Mouse (Mus musculus) Muller cell, postnatal 12 days (primary cell): ENCODE results near the gene Rfx4.

Source experiments
- DNase-seq: peaks from one replicate; pipeline ENCODE4 v3.0.0-alpha.2; 2015; ENCODE audit errors: inconsistent ontology term

Gene Rfx4

DNA sequence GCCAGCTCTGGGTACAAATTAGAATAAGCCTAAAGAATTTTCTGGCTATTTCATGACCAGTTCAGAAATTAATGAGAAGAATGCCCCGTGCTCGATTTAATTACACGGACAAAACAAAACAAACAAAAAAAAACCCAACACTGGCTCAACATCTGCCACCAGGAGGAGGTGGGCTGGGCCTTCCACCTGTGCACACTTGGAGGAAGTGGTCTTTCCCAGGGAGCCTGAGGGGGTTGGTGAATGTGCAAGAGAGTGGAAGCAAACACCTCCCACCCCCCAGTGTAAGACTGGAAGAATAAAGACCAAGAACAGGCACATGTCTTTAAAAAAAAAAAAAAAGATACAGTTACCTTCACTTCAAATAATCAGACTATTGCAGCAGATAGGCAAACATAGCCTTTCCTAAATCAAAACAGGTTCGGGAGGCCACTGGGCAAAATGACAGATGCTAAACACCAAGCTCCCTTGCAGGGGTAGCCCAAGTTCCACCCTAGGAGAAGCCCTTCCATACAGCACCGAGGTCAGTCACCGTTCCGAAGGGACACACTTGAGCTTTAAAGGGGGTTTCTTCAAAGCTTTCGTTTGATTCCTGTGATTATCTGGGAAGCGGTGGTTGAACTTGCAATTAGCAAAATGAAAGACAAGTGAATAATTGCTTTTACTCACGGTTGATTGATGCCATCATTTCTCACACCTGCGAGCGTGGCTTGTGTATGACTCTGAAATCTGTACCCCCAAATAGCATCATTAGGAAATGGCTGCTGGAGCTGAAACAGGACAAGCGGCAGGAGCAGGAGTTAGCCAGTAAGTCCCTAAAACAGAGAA, 103.9 kb downstream of the Rfx4 start:
- peak; percentile 17 for DNase-seq

- DNase-seq, result no peak
Measured at GRCm38 (mm10) chr10:84863488-84863887, 107.6 kb downstream of the Rfx4 start.

- no peak for DNase-seq
Measured at GRCm38 (mm10) chr10:84867577-84867976, 111.7 kb downstream of the Rfx4 start.

GRCm38 (mm10) chr10:84871285-84871684, 115.4 kb downstream of the Rfx4 start:
- DNase-seq, result peak; percentile 93

DNA sequence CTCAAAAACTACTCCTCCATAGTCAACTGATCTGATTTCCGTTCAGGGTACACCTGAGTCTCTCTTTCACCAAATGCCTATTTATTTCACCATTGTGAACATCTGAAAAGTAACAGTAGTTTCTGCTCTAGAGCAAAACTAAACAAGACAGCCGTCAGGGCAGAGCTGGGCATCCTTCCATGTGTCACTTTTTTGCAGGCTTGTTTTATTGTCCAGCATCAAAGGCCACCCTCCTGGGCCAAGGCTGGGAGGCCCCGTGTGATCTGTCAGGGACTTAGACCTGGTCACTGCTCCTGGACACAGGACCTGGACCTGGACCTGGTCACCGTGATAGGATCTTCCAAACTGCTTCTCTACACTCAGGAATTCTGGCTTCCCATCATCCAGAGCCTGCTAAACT, 116.1 kb downstream of the Rfx4 start:
- DNase-seq, result no peak

- no peak for DNase-seq
Measured at GRCm38 (mm10) chr10:84879823-84880571, 124.1 kb downstream of the Rfx4 start.

- no peak for DNase-seq
Measured at GRCm38 (mm10) chr10:84882528-84882927, 126.7 kb downstream of the Rfx4 start.

GRCm38 (mm10) chr10:84885341-84885884, 129.6 kb downstream of the Rfx4 start:
- DNase-seq, result no peak

DNA sequence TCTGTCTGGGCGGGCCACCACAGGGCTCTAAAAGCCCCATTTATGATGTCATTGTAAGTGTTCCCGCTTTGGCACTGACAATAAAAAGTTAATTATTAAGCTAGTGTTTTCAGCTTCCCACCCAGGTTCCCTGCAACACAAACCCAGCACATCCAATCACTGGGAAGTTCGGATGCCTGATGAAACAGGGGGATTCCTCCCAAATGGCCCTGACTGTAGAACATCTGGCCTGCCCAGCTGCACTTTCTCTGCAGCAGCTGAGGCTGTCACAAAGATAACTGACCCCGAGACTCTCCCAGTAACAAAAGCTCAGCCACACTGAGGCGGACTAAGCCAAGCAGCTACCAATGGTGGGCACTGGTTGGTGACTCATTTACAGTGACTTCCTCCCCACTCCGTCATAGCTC, 130.4 kb downstream of the Rfx4 start:
- DNase-seq, result no peak

- no peak for DNase-seq
Measured at GRCm38 (mm10) chr10:84886785-84887184, 130.9 kb downstream of the Rfx4 start.

GRCm38 (mm10) chr10:84889096-84889846, 133.4 kb downstream of the Rfx4 start:
- no peak for DNase-seq

DNA sequence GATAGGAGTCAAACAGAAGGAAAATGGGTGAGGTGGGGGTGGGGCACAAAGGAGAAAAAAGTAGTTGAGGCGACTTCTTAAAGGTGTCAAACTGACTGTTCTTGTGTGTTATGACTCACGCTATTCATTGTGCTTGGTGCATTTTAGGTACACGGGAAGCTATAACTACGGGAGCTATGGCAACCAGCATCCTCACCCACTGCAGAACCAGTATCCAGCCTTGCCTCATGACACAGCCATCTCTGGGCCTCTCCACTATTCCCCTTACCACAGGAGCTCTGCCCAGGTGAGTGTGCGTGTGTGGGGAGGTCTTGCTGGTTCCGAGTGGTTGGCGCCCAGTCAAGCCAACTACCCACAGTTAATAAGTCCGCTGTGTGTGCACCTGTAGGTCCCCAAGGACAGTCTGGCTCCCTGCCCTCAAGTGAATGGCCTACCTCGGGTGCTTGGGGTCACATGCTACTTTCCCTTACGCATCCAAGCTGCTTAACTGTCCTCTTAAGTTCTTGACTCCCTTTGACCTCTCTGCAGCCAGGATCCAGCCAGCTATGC, 140.0 kb downstream of the Rfx4 start:
- no peak for DNase-seq

DNA sequence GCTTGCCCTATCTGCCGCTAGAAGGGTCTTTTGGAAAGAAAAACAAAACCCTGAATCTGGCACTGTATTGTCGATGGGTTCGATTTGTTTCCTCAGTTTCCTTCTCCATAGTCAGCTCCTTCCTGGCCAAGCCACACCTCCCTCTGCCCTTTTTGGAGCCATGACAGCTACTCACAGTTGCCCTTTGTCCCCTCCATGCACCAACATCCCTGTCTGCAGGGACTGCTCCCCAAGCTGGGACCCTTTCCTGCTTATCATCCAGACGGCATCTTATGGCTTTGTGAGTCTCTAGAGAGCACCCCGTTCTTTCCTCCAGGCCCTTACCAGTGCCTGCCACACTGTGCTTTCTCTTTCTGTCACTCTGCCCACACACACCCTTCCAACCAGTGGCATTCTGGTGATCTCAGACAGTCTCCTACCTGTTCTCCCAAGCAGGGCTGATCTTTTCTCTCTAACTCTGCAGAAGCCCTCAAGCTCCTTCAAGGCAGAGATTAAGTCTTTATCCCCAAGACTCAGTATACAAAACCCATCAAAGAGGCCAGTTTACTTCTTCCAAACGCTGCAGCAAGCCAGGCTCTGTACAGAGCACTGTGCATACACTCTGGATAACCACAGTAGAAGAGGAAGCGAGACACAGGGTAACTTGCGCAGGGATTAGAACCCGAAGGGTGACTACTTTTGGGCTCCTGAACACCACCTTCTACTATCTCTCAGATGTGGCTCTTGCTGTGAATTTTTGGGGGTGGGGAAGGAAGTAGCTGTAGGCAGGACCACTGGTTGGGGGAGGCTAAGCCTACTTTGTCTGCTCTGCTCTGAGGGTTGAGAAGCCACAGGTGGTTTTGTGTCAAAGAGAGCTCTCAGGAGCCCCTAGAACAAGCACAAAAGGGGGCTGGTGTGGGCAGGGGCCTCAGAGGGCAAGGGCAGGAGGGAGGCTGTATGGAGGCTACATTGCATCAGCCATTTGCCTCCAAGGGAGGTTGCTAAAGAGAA, 141.4 kb downstream of the Rfx4 start:
- no peak for DNase-seq

DNA sequence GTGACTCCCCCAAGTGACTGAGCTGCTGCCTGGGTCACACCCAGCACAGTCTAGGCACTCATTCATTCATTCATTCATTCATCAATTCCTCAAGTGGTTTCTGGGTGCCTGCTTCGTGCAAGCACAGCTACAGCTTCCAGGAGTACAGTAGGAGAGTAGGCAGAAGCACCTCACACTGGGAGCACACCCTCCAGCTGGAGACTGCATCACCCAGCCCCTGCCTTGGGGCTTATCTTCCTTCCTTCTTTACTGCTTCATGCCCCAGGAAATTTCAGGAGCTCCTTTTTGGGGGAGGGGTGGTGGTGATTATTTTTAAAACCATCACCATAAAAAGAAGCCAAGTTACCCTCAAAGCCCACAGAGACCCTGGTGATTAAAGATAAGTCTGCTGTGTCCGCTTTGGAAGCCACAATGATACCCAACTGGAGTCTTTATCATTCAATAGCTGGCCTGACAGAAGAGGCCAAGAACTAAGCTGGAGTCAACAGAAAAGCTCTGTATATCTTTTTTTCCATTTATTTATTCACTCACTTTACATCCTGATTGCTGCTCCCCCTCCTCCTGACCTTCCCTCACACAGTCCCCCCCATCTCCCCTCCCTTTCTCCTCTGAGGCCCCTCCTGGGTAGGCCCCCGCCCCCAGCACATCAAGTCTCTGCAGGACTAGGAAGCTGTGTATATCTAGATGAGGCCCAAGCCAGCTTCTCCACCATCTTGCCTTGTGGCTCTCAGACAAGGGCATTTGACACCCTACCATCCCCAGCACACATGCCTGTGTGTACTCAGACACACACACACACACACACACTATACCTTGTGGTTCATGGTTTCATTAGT, 142.5 kb downstream of the Rfx4 start:
- DNase-seq, result no peak

DNA sequence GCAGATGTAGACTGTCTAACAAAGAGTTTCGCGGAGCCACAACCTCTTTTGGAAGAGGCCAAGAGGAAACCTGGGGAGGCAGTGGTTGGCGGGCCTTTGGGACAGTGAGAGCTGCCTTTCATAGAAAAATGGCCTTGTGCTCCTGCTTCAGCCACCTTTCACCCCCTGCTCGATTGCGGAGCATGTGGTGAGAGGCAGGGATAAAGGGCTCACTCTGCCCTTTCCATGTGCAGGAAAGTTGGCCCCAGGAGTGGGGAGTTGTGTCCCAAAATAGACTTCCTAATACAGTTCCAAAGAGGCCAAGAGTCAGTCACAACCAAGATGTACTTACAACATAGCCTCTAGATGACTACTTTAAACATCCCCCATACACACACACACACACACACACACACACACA, 145.8 kb downstream of the Rfx4 start:
- DNase-seq, result no peak

DNA sequence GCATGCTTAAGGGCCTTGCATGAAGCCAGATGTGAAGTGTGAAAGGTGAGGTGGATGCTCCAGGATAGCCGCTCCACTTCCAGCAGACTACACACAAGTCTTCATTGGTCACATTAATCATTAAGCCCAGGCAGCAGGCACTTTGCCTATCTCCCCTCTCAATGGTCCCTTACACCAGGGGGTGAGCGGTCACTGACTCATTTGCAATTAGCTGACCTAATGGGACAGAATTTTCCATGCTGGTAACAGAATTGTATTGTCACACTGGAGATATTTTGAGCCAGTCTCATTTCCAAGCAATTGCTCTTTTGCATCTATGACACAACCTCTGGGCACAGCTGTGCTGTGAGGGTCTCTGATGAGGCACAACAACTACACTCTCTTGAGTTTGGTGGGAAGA, 146.4 kb downstream of the Rfx4 start:
- peak; percentile 61 for DNase-seq

DNA sequence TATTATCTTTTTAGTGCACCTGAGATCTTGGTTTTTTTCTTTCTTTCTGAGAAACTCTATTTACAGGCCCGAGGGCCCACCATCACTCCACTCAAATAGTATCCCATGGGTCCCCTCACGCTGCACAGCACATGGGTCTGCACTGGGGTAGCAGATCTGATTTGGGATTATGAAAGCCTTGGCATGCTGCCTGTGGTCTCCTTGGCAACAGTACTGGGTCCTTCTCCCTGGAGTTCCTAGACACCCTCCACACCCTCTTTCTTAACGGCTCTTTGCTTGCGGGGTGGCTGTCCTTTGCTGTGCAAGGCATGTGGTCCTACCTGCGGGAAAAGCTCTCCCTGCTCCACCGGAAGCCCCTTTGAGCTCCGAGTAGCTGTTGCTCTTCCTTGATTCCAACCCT, 147.4 kb downstream of the Rfx4 start:
- no peak for DNase-seq

DNA sequence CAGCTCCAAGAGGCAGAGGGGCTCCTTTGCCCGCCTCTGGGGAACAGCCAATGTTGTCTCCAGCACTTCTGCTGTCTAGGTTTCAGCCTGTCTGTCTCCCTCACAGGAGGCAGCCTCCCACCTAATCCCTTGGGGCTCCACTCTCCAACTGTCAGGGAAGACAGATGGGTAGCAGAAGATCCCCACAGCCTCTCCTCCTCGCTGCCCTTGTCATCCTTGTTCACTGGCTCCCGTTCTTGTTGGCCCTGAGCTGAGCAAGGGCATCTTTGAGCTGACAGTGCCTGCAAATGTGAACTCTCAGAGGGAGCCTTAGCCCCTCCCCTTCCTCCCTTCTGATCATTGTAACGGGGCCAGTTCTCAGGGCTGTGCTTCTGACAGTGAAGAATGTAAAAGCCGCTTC, 147.9 kb downstream of the Rfx4 start:
- no peak for DNase-seq

DNA sequence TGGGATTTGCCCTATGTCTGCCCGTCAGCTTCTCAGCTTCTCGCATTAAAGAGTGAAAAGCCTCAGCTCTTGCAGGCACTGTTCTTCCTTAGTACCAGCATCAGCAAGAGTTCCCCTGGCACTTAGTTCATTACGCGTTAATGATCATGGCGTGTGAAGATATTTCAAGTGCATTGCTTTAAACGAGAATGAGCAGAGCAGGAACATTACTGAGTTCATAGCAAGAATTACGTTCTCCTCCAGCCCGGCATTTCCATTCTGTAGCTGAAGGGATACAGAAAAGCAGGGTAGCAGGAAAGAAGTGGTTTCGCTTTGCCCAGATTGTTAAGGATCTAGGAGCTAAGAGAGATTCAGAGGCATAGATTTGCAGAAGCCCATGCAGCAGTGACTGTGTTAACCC, 151.0 kb downstream of the Rfx4 start:
- no peak for DNase-seq

DNA sequence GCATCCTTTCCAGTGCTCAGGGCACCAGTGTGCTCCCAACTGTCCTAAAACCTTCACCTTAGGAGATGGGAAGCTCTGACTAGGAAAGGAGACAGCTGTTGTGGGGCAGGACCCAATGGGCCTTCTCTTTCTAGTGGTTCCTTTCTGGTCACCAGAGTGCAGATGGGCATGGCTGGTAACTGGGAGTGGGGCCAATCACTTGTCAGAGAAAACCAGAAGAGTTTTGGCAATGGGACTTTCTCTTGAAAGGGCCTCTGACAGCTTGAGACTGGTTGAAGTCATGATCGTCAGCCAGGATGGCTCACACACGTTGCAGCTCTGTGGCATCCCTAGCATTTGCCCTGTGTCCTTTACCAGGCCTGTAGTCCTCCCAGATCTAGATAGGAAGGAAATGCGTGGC, 152.1 kb downstream of the Rfx4 start:
- DNase-seq, result no peak
